Mouse (Mus musculus): ENCODE measurements around the gene Gm1113.

DNA sequence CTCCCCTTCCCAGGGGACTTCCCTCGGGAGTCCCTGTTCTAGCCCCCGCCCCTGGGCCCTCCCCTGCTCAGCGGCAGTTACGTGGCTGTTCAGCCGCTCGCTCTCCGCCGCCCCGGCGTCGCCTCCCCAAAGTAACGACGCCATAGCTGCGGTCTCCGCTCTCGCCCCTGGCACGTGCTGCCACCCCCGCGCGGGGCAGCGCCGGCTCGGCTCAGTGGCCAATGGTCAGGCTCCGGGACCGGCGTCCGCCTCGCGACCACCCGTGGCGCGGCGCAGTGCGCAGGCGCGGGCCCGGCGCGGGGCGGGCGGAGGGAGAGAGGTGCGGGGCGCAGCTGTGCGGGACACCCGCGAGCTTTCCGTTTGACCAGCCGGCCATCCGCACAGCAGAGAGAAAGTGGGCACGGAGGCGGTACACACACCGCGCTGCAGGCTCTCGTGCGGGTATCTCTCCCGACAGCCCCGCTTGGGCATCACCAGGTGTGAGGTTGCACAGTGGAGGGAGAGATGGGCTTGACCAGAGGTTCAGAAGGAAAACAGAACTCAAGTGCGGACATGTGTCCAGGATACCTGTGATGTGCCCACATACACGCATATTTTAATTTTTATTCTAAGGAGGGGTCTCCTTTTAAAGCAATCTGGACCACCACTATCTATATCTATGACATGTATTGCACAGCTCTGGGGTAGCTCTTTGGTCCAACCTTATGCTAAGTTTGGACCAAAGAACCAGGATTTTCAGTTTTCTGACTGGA, 40.4 kb upstream of the Gm1113 start, which contains the start of the genes Ddx25 and Pus3:
- TF ChIP-seq POLR2A (IDR thresholded peaks at IDR 0.05; ENCODE audit: insufficient read depth, low read depth, low read length), result no peak
- TF ChIP-seq CTCF (IDR thresholded peaks at IDR 0.05), result no peak
- no peak for TF ChIP-seq EP300 (IDR thresholded peaks at IDR 0.05; ENCODE audit: insufficient read depth, low read depth, low read length)

Measured in heart, adult 2 months (tissue).